Mouse (Mus musculus) erythroblast, embryonic 14.5 days (primary cell): ENCODE measurements around the gene Cnn3. TPM values are rescaled to one million over a fixed set of nuclear protein-coding genes. Genes with fewer than 3 reads are reported as not detected.

ENCODE experiments used
- H3K27me3 ChIP-seq: 2 replicates; pipeline ENCODE4 v1.6.1; 2012; ENCODE audit warnings: inconsistent platforms; ENCODE audit not compliant: control insufficient read depth
- H3K36me3 ChIP-seq: 2 replicates; pipeline ENCODE4 v1.6.1; 2012; ENCODE audit warnings: mild to moderate bottlenecking, inconsistent platforms; ENCODE audit not compliant: control insufficient read depth
- H3K4me1 ChIP-seq: 2 replicates; pipeline ENCODE4 v1.6.1; 2012; ENCODE audit warnings: inconsistent platforms; ENCODE audit not compliant: control insufficient read depth
- H3K4me3 ChIP-seq: replicated peaks from 2 replicates; pipeline ENCODE3; 2012; ENCODE audit warnings: moderate library complexity, mild to moderate bottlenecking, inconsistent platforms
- H3K9me3 ChIP-seq: 2 replicates; pipeline ENCODE4 v1.6.1; 2012; ENCODE audit warnings: low read length, inconsistent platforms, mixed read lengths; ENCODE audit not compliant: control insufficient read depth
- GATA1 ChIP-seq: IDR thresholded peaks from 2 replicates; pipeline ENCODE4 v1.6.1; 2012; ENCODE audit warnings: low read length, inconsistent platforms, mixed read lengths
- TAL1 ChIP-seq: IDR thresholded peaks from 3 replicates; pipeline ENCODE4 v1.6.1; 2012; ENCODE audit warnings: low read length, inconsistent platforms, mixed read lengths
- polyA plus RNA-seq: library from polyadenylated mRNA; stranded (reverse); fragments of >175 nt; gene quantifications from 2 replicates; pipeline ENCODE4 v1.2.3, GENCODE M21; 2012

Cnn3 gene
- polyA plus RNA-seq, 1 experiment, result 0.15 TPM

GRCm38 (mm10) chr3:121493997-121494421, 67.7 kb downstream of the Cnn3 start:
- Histone ChIP-seq H3K4me3 (no peak overlapping the region), H3K36me3 (no peaks in the 10 kb centered on the region; the same call in 1 of the 2 replicates), H3K4me1 (no peaks in the 10 kb centered on the region), H3K27me3 (no peaks in the 10 kb centered on the region), H3K9me3 (no peaks in the 10 kb centered on the region; the same call in 1 of the 2 replicates)
- TF ChIP-seq GATA1 (no peak), TAL1 (no peak)

GRCm38 (mm10) chr3:121500225-121500624, 73.9 kb downstream of the Cnn3 start:
- H3K27me3 ChIP-seq, result no peaks in the 10 kb centered on the region
- H3K36me3 ChIP-seq, result no peaks in the 10 kb centered on the region; the same call in 1 of the 2 replicates
- no peaks in the 10 kb centered on the region for H3K9me3 ChIP-seq
- no peaks in the 10 kb centered on the region for H3K4me1 ChIP-seq
- H3K4me3 ChIP-seq, result no peak overlapping the region
- TF ChIP-seq GATA1 (no peak), TAL1 (no peak)

GRCm38 (mm10) chr3:121500734-121501133, 74.4 kb downstream of the Cnn3 start:
- no peak for TF ChIP-seq GATA1
- H3K27me3 ChIP-seq, result no peaks in the 10 kb centered on the region

GRCm38 (mm10) chr3:121504927-121505487, 78.7 kb downstream of the Cnn3 start:
- Histone ChIP-seq H3K4me3 (no peak overlapping the region), H3K36me3 (no peaks in the 10 kb centered on the region; the same call in 1 of the 2 replicates), H3K27me3 (no peaks in the 10 kb centered on the region), H3K4me1 (no peaks in the 10 kb centered on the region), H3K9me3 (no peaks in the 10 kb centered on the region)
- no peak for TF ChIP-seq TAL1
- TF ChIP-seq GATA1, result no peak

More at GRCm38 (mm10) chr3:121500734-121501133, 74.4 kb downstream of the Cnn3 start:
- Histone ChIP-seq H3K36me3 (no peaks in the 10 kb centered on the region), H3K9me3 (no peaks in the 10 kb centered on the region), H3K4me3 (no peak overlapping the region), H3K4me1 (no peaks in the 10 kb centered on the region)

GRCm38 (mm10) chr3:121506175-121506574, 79.9 kb downstream of the Cnn3 start:
- Histone ChIP-seq H3K9me3 (no peaks in the 10 kb centered on the region), H3K27me3 (no peaks in the 10 kb centered on the region), H3K36me3 (no peaks in the 10 kb centered on the region; the same call in 1 of the 2 replicates), H3K4me1 (no peaks in the 10 kb centered on the region), H3K4me3 (no peak overlapping the region)
- no peak for TF ChIP-seq GATA1

- H3K9me3 ChIP-seq, result no peaks in the 10 kb centered on the region
- H3K4me3 ChIP-seq, result no peak overlapping the region
- H3K36me3 ChIP-seq, result no peaks in the 10 kb centered on the region; the same call in 1 of the 2 replicates
- H3K4me1 ChIP-seq, result no peaks in the 10 kb centered on the region
- no peaks in the 10 kb centered on the region for H3K27me3 ChIP-seq
- TF ChIP-seq TAL1, result no peak
- TF ChIP-seq GATA1, result no peak
These were observed 80.5 kb downstream of the Cnn3 start for GRCm38 (mm10) chr3:121506756-121507155.

GRCm38 (mm10) chr3:121507678-121508077, 81.4 kb downstream of the Cnn3 start:
- H3K27me3 ChIP-seq, result no peaks in the 10 kb centered on the region
- no peaks in the 10 kb centered on the region for H3K4me1 ChIP-seq
- H3K9me3 ChIP-seq, result no peaks in the 10 kb centered on the region
- no peaks in the 10 kb centered on the region; the same call in 1 of the 2 replicates for H3K36me3 ChIP-seq
- TF ChIP-seq GATA1, result no peak
- H3K4me3 ChIP-seq, result no peak overlapping the region

Other genes starting within 250 kb of the Cnn3 start
- 0.64 and 1.1 TPM in 2 replicates for gene Tmem56, start 143.4 kb upstream of the Cnn3 start, polyA plus RNA-seq
- 0.59 and 1.2 TPM in 2 replicates for gene Alg14, start 134.7 kb upstream of the Cnn3 start, polyA plus RNA-seq
- not detected in 2 replicates for gene Slc44a3, start 105.9 kb downstream of the Cnn3 start, polyA plus RNA-seq
- not detected in 2 replicates for gene 4930432M17Rik, start 244.3 kb downstream of the Cnn3 start, polyA plus RNA-seq